Mouse (Mus musculus) mouse embryonic stem cell (cell line): Measurements from ENCODE around the gene Ifit1.
"Not testable (repeated sequence)": the region's sequence is repeated elsewhere in the genome, so short reads cannot be mapped to it uniquely, and the experiment has no call there.

Experiments used
- in situ Hi-C, 2 experiments: fragments of 300-500 bp; cut with MboI; formaldehyde crosslinking; loops; 1 replicate in 1 of 2; 3 replicates in 1 of 2; pipeline ENCODE4 v1.14.3; 2019 to 2020; ENCODE audit warnings: low sequenced_read_pairs in 2 of 2, low pct_unique_long_range_greater_than_20kb in 1 of 2, mixed read lengths in 1 of 2; ENCODE audit not compliant: unreplicated experiment in 1 of 2

The Ifit1 gene

DNA sequence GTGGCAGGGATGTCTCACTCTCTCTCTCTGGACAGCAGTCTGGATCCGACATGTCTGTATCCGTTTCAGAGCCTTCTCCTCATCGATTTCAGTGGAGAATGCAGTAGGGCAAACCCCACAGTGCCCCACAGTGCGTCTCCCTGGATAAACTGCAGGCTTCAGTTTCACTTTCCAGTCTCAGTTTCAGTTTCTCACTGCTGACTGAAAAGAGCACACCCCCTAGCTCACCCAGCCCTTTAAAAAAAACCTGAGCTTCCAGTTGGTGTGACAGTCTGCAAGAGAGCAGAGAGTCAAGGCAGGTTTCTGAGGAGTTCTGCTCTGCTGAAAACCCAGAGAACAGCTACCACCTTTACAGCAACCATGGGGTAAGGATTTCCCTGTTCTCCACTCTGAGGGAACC lies at the start of gene Ifit1, which contains the start of gene Ifit1bl2:
Gene Ifit1, plus strand, starts transcription at position 249 of the 400 bp plus-strand sequence.
Gene Ifit1bl2, minus strand, starts transcription at position 121 of the 400 bp plus-strand sequence.
- in situ Hi-C loops, result no loop called here

- in situ Hi-C loops, result no loop called here
Observed at GRCm38 (mm10) chr19:34593456-34593855, 47.2 kb upstream of the Ifit1 start.

- in situ Hi-C loops, result not testable (repeated sequence)
Observed at GRCm38 (mm10) chr19:34594523-34594922, 46.1 kb upstream of the Ifit1 start.

GRCm38 (mm10) chr19:34596811-34597210 lies 43.9 kb upstream of the Ifit1 start:
- in situ Hi-C loops, result no loop called here

DNA sequence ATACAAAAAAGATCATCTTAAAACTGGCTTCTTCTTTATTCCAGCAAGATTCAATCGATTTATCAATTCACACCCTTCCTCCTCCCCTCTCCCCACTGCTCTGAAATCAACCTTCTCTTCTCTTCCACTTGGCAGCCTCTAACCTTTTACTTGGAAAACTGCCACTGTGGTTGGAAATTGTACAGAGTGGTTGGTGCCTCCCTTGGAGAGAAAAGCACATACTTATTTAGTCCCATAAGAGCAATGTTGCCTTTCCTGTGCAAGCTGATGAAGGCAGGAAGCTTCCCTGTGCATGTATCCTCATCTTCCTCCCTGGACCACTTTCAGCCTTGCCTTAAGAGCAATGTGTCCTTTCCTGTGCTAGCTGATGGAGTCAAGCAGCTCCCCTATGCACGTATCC lies 42.3 kb upstream of the Ifit1 start:
- in situ Hi-C loops, result no loop called here

GRCm38 (mm10) chr19:34599250-34599649 lies 41.4 kb upstream of the Ifit1 start:
- in situ Hi-C loops, result not testable (repeated sequence)

GRCm38 (mm10) chr19:34601888-34602287 lies 38.8 kb upstream of the Ifit1 start, which contains the start of gene Ifit1bl1:
Gene Ifit1bl1, minus strand, starts transcription at chr19:34601956.
- in situ Hi-C loops, result not testable (repeated sequence)

DNA sequence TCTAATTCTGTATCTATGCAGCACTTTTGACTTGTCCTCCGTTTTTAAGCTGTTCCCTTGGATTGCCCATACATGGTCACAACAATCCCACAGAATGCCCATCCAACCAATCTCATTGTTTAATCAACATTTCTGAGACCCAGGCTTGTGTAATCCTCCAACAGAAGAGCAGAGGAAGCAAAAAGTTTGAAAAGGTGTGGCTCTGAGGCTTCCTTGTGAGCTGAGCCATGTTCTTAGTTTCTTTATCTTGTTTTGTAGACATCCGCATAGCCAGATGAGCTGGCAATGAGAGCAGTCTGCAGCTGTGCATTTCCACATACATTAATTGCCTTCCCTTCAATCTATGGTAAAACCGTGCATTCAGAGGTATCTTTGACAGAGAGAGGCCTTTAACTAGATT lies 35.2 kb upstream of the Ifit1 start:
- in situ Hi-C loops, result no loop called here

DNA sequence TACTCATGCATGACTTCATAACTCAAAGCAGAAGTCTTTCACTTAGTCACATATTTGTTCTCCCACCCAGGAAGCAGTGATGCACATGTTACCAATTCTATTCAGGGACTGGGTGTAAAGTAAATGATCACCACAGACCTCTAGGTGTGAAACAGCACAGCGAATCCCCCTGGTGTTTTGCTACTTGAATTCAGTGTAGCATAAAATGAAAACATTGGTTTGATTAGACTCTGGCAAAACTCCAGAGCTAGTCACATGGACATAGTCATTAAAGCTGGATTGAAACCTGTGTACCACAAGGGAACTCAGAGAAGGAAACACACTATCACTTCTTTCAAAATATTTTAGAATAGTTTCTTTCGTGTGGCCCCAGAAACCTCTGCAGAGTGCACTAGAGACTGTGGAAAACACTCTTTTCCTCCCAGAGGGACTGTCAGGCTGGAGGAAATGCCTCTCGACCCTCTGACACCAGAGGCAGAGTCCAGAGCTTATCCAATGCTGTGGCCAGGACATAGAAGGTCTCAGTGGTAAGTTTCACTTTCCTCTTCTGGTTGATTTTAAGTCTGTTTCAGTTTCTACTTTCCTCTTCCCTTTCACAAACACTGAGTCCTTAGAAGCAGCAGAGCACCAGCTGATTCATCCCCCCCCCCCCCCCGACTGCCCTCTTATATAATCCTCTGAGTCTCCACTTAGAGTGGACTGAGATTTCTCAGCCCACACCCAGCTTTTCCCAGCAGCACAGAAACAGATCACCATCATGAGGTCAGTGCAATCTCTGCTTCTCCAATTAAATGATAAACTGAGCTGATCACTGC lies 33.2 kb upstream of the Ifit1 start, which contains the start of gene Ifit3b:
Gene Ifit3b, plus strand, starts transcription at position 734 of the 815 bp plus-strand sequence.
- in situ Hi-C loops, result not testable (repeated sequence)

DNA sequence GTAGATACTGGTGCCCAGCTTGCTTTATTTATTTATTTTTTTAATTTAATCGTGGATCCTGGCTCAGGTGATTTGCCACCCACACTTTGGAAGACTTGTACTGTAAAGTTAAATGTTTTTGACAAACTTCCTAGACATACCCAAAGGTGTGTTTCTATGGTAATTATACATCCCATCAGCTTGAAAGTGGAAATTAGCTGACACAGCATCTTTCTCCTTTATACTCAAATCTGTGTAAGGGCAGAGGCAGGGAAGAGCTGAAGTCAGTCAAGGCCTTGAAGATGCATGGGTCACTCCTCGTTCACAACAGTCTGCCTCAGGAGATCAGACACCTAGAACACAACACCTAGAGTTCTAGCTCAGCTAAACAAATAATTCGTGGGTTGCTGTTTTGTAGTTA lies 30.6 kb upstream of the Ifit1 start:
- in situ Hi-C loops, result not testable (repeated sequence)

DNA sequence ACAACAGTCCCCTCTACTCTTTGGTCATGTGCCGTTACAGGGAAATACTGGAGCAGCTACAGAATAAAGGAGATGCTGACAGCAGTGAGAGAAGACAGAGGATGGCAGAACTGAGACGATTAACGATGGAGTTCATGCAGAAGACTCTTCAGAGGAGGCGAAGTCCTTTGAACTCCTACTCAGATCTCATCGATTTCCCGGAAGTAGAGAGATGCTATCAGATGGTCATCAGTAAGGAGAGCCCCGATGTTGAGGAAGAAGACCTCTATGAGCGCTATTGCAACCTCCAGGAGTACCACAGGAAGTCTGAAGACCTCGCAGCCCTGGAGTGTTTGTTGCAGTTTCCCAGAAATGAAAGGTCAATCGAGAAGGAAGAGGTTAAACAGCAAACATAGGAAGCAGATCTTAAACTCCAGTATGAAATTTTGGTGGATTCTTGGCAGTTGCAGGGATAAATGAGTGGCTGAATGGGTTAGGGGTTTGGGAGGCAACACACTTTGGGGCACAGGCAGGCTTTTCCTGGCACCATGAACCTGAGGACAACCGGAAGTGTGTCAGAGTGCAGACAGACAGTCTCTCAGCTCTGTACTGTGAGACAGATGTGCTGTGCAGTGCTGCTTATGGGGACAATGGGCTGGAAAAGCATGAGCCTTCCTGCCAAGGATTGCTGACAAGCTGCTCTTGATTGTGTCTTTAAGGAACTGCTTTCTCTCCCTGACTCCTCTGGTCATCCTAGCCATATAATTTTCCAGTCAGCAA lies 28.2 kb upstream of the Ifit1 start:
- in situ Hi-C loops, result not testable (repeated sequence)

GRCm38 (mm10) chr19:34620871-34621270 lies 19.8 kb upstream of the Ifit1 start:
- in situ Hi-C loops, result no loop called here

DNA sequence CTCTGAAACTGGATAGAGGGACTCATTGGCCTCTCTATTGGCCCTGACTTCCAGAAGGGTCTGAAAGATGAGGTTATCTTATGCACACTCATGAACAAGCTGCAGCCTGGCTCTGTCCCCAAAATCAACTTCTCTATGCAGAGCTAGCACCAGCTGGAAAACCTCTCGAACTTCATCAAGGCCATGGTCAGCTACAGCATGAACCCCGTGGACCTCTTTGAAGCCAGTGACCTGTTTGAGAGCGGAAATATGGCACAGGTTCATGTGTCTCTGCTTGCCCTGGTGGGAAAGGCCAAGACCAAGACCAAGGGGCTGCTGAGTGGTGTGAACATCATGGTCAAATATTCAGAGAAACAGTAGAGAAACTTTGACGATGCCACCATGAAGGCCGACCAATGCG lies 16.9 kb upstream of the Ifit1 start:
- in situ Hi-C loops, result no loop called here

DNA sequence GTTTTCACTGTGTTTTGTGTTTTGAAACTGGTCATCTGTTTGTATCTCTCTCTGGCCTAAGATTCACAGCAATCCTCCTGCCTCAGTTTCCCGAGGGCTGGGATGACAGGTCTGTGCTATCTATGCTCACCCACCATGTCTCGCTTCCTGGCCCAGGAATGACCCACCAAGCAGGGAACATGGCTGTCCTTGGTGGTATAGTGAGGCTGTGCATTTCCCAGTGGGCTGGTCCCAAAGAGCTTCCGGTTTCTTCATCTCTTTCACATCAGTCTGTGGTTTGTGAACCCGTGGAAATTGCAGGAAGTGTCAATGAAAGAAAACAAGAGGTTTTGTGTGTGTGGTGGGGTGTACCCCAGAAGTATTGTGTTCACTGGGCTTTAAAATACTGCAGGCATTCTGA lies 16.0 kb upstream of the Ifit1 start:
- in situ Hi-C loops, result no loop called here

- in situ Hi-C loops, result no loop called here
Observed at GRCm38 (mm10) chr19:34627496-34627895, 13.2 kb upstream of the Ifit1 start.

GRCm38 (mm10) chr19:34631487-34631886 lies 9.2 kb upstream of the Ifit1 start:
- in situ Hi-C loops, result no loop called here

DNA sequence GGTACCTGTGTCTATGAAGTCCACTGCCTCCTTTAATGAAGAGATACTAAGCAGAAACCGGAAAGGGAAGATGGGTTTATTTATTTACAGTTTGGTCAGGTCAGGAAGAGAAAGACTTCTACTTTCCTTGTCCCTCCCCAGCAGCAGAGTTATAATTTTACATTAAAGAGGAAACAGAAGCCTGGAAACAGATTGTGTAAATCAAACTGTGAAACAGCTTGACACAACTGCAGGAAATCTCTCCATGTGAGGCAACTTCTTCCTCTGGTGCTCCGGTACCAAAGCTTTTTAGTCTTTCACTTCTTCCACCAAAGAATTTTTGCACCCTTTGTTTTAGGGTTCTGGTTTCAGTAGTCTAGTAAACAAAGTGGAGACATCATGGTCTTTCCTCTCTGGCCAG lies 7.2 kb upstream of the Ifit1 start:
- in situ Hi-C loops, result no loop called here

GRCm38 (mm10) chr19:34636933-34637557 lies 3.6 kb upstream of the Ifit1 start:
- in situ Hi-C loops, result no loop called here

DNA sequence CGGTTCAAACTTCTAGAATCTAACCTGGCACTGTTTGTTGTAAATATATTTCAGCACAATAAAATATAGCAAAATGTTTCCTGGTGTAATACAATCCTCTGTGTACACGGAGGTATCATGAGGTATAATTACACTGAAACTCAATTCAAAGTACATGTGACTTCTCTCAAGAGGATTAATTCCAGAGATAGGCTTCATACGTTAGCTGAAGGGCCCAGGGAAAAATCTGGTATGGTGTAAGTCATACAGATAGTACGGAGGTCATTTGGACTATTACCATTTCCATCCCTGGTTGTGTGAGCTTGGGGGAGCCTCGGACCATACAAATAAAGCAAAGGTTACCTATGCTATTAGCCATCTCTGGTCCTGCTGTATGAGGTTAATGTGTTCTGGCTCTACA lies 1.9 kb downstream of the Ifit1 start:
- in situ Hi-C loops, result no loop called here
